Mouse (Mus musculus): ENCODE measurements around the gene Cplx1. TPM values are rescaled to one million over a fixed set of nuclear protein-coding genes. Genes with fewer than 3 reads are reported as not detected.

Gene Cplx1
- polyA plus RNA-seq, 1 experiment from 2014 or later = 5.3 TPM

DNA sequence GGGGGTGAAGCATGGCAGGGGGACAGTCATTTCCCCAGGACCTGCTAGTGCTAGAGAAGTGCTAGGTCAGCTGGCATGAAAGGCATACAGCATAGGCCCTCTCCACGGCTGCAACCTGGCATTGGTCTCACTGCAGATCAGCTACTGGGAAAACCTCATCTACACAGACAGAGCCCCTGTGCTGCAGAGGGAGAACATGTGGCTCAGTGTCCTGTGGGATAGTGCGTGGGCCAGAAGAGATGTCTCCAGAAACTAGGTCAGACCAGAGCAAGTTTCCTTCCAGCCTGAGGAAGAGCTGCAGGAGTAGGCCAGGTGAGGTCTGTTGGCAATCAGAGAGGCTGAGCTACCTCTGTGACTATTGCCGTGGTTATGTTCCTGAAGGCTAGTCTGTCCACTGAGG, 27.9 kb downstream of the Cplx1 start:
- no peak for DNase-seq (ENCODE audit: low spot score)
- H3K4me3 ChIP-seq (ENCODE audit: low read depth, low read length) = no peak overlapping the region
- no peak overlapping the region for H3K4me2 ChIP-seq (ENCODE audit: low read depth, low read length, severe bottlenecking)
- H3K9ac ChIP-seq (ENCODE audit: low read length) = no peak overlapping the region
- WGBS = 85% methylated on average over 3 of the region's 3 CpGs
- no peaks in the 10 kb centered on the region for H3K9me3 ChIP-seq (ENCODE audit: control insufficient read depth, low read length)
- no peak for ATAC-seq (replicated peaks; ENCODE audit: low FRiP score)
- no peaks in the 10 kb centered on the region for H3K36me3 ChIP-seq (ENCODE audit: control insufficient read depth, insufficient read depth, low read length)
- H3K27ac ChIP-seq (ENCODE audit: low read depth, low read length) = no peak overlapping the region
- no peaks in the 10 kb centered on the region for H3K4me1 ChIP-seq (replicated peaks; ENCODE audit: control insufficient read depth, insufficient read depth, low read length)
- H3K27me3 ChIP-seq (ENCODE audit: control insufficient read depth, insufficient read depth, low read length) = no peaks in the 10 kb centered on the region

DNA sequence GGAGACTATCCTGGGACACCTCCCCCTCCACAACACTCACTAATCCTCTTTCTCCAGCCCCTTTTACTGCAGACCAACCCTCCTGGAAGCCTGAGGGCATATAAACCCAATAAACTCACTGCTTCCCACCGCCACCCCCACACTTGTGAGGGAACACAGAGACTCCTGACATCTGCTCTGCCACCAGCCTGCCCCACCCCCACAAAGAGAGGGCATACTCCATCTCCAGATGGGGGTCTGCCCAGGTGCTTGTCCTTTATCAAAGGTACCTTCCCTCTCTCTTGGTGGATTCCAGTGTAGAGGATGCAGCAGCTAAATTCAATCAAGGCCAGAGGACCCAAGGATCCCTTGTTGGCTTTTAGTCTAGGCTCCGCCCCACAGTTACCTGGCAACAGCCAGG, 28.8 kb downstream of the Cplx1 start:
- DNase-seq (ENCODE audit: low spot score) (no peak), ATAC-seq (replicated peaks; ENCODE audit: low FRiP score) (no peak)
- no peaks in the 10 kb centered on the region for H3K9me3 ChIP-seq (ENCODE audit: control insufficient read depth, low read length)
- no peak overlapping the region for H3K4me3 ChIP-seq (ENCODE audit: low read depth, low read length)
- H3K4me2 ChIP-seq (ENCODE audit: low read depth, low read length, severe bottlenecking) = no peak overlapping the region
- no peaks in the 10 kb centered on the region for H3K36me3 ChIP-seq (ENCODE audit: control insufficient read depth, insufficient read depth, low read length)
- 60% methylated on average over 2 of the region's 2 CpGs for WGBS
- no peak overlapping the region for H3K9ac ChIP-seq (ENCODE audit: low read length)
- no peaks in the 10 kb centered on the region for H3K4me1 ChIP-seq (replicated peaks; ENCODE audit: control insufficient read depth, insufficient read depth, low read length)
- H3K27me3 ChIP-seq (ENCODE audit: control insufficient read depth, insufficient read depth, low read length) = no peaks in the 10 kb centered on the region
- H3K27ac ChIP-seq (ENCODE audit: low read depth, low read length) = no peak overlapping the region

DNA sequence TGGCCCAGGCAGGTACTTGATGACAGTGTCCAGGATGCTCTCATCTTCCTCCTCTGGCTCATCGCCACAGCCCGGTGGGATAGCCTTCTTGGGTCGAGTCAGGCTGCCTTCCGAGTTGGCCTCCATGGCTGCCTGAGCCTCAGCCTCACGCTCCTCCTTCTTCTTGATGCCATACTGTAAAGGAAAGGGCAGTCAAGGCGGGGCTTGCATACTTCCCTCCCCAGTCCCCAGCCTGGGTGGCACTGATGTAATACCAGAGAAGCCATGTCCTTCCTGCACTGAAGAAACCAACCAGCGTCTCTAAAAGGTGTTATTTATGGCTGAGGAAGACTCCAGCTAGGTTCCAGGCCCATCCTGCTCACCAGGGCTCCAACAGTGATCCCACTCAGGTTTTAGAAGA, 29.7 kb downstream of the Cplx1 start:
- ATAC-seq (replicated peaks; ENCODE audit: low FRiP score) = no peak
- Histone ChIP-seq H3K36me3 (ENCODE audit: control insufficient read depth, insufficient read depth, low read length) (no peaks in the 10 kb centered on the region), H3K4me2 (ENCODE audit: low read depth, low read length, severe bottlenecking) (no peak overlapping the region), H3K4me1 (replicated peaks; ENCODE audit: control insufficient read depth, insufficient read depth, low read length) (no peaks in the 10 kb centered on the region), H3K9me3 (ENCODE audit: control insufficient read depth, low read length) (no peaks in the 10 kb centered on the region), H3K4me3 (ENCODE audit: low read depth, low read length) (no peak overlapping the region), H3K27me3 (ENCODE audit: control insufficient read depth, insufficient read depth, low read length) (no peaks in the 10 kb centered on the region), H3K27ac (ENCODE audit: low read depth, low read length) (no peak overlapping the region), H3K9ac (ENCODE audit: low read length) (no peak overlapping the region)
- DNase-seq (ENCODE audit: low spot score) = no peak
- 79% methylated on average over 7 of the region's 7 CpGs for WGBS

DNA sequence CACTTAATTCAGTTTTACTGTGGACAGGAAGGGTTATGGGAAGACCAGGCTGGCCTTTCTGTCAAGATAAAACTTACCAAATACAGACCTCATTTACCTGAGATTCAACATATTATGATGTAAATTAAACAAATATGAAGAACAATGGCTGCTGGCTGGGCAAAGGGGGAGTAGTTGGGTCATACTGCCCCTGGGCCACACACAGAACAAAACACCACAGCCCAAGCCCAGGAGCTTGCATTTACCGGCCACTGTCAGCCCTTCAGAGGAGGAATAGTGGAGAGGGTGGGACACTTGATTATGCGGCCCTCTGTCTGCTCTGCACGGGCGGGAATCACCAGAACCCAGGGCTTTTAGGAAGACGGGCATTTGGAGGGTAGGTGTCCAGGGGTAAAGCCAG, 30.9 kb downstream of the Cplx1 start:
- no peak overlapping the region for H3K4me2 ChIP-seq (ENCODE audit: low read depth, low read length, severe bottlenecking)
- no peak overlapping the region for H3K27ac ChIP-seq (ENCODE audit: low read depth, low read length)
- no peak for DNase-seq (ENCODE audit: low spot score)
- H3K36me3 ChIP-seq (ENCODE audit: control insufficient read depth, insufficient read depth, low read length) = no peaks in the 10 kb centered on the region
- 67% methylated on average over 5 of the region's 5 CpGs for WGBS
- no peak for ATAC-seq (replicated peaks; ENCODE audit: low FRiP score)
- no peaks in the 10 kb centered on the region for H3K4me1 ChIP-seq (replicated peaks; ENCODE audit: control insufficient read depth, insufficient read depth, low read length)
- H3K27me3 ChIP-seq (ENCODE audit: control insufficient read depth, insufficient read depth, low read length) = no peaks in the 10 kb centered on the region
- H3K9me3 ChIP-seq (ENCODE audit: control insufficient read depth, low read length) = no peaks in the 10 kb centered on the region
- no peak overlapping the region for H3K9ac ChIP-seq (ENCODE audit: low read length)
- H3K4me3 ChIP-seq (ENCODE audit: low read depth, low read length) = no peak overlapping the region

DNA sequence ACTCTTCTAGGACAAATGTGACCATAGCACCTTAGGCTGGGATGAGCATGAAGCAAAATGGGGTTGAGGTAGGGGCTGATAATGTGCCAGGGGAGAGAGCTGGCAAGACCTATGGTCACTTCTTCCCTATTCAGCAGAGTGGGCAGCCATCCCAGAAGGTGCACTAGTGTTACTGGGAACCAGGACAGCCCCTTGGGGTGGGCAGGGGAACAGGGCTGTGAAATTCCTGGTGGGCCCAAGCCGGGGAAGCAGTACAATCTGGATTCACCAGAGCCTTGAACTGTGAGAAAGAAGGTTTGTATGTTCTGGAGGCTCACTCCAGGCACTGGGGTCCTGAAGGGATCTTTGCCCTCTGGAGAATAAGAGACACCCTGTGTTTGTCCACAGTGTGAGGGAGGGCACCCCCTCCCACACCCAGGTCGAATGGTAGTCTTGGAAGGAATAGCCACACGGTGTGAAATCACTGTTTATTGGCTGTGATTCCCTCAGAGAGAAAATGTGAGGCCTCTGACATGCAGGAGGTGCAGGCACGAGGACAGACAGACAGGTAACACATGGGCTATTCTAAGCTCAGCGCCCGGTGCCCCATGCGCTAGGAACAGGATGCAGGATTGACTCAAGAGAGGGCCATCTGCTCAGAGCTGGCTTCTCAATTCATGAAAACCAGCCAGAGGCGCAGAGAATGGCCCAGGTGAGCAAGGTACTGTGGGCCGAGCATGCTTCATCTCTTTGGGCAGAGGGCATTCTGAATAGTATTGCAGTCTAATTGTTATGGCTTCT, 31.5 kb downstream of the Cplx1 start:
- no peak overlapping the region for H3K27ac ChIP-seq (ENCODE audit: low read depth, low read length)
- DNase-seq (ENCODE audit: low spot score) = no peak
- no peak overlapping the region for H3K4me2 ChIP-seq (ENCODE audit: low read depth, low read length, severe bottlenecking)
- no peaks in the 10 kb centered on the region for H3K27me3 ChIP-seq (ENCODE audit: control insufficient read depth, insufficient read depth, low read length)
- H3K4me3 ChIP-seq (ENCODE audit: low read depth, low read length) = no peak overlapping the region
- no peaks in the 10 kb centered on the region for H3K9me3 ChIP-seq (ENCODE audit: control insufficient read depth, low read length)
- no peak for ATAC-seq (replicated peaks; ENCODE audit: low FRiP score)
- no peaks in the 10 kb centered on the region for H3K4me1 ChIP-seq (replicated peaks; ENCODE audit: control insufficient read depth, insufficient read depth, low read length)
- H3K36me3 ChIP-seq (ENCODE audit: control insufficient read depth, insufficient read depth, low read length) = no peaks in the 10 kb centered on the region
- WGBS = 86% methylated on average over 9 of the region's 9 CpGs
- no peak overlapping the region for H3K9ac ChIP-seq (ENCODE audit: low read length)

DNA sequence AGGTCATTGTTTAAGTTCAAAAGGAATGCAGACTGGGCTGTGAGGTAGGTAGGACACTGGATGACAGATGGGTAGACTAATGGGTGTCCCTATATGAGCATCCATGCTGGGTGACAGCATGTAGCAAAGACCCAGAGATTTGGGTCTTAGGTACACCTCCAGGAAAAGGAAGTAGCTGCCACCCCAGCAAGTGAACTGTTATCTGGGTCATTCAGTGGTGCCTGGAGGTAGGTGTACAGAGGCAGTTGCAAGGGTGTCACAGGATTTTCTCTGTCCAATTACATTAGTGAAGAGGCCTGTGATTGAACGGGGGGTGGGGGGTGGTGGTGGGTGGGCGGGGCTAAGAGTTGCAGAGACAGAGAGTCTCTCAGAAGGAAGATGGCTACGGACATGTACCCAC, 33.2 kb downstream of the Cplx1 start:
- Histone ChIP-seq H3K4me1 (replicated peaks; ENCODE audit: control insufficient read depth, insufficient read depth, low read length) (no peaks in the 10 kb centered on the region), H3K27ac (ENCODE audit: low read depth, low read length) (no peak overlapping the region), H3K36me3 (ENCODE audit: control insufficient read depth, insufficient read depth, low read length) (no peaks in the 10 kb centered on the region), H3K9me3 (ENCODE audit: control insufficient read depth, low read length) (no peaks in the 10 kb centered on the region), H3K27me3 (ENCODE audit: control insufficient read depth, insufficient read depth, low read length) (no peaks in the 10 kb centered on the region), H3K9ac (ENCODE audit: low read length) (no peak overlapping the region), H3K4me3 (ENCODE audit: low read depth, low read length) (no peak overlapping the region), H3K4me2 (ENCODE audit: low read depth, low read length, severe bottlenecking) (no peak overlapping the region)
- WGBS = 88% methylated on average over 3 of the region's 3 CpGs
- ATAC-seq (replicated peaks; ENCODE audit: low FRiP score) = no peak
- DNase-seq (ENCODE audit: low spot score) = no peak

DNA sequence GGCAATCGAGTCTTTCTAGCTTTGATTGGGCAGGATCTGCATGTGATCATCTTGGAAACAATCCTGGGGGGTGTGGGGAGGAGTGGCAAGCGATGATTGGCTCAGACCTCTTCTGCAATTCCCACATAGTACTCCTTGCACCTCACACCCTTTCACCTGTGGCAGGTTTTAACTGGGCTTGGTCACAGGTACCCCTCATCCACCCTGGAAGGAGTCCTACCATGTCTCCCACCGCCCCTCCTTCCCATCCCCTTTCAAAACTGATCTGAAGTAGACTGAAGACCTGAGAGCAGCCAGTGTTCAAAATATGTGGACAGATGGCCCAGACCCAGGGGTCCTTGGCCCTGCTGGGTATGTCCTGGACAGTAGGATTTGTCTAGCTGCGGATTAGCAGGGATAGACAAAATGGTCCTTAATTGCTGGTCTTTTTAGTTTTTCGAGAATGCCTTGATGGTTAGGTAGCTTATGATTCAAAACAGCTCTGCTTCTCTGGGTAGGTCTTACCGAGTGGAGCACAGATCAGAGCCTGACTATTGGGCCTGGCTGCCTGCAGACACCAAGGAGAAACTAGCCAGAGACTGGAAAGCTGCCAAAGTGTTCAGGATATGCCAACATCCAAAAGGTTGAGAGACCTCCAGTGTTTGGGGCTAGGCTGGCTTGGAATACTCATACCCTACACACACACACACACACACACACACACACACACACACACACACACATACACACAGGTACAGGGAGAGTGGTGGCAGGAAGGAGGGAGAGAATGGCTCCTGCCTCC, 34.1 kb downstream of the Cplx1 start:
- ATAC-seq (replicated peaks; ENCODE audit: low FRiP score) = no peak

DNA sequence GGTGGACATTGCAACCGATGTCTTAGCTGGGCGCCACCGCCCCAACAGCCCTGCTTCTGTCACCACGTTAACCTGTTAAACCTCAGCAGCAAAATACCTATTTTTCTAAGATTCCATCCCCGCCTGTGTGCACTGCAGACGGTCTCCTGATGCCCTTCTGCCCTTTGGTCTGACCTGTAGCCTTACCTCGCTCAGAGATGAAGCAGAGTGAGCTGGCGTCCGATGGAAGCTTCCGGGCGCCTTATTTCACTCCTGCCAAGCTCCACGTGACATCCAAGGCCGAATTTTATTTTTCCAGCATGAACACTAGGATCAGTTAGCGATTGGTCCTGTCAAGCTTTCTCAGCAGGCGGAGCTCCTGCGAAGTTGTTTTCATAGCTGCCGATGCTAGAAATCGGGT, 47.5 kb downstream of the Cplx1 start:
- H3K4me3 ChIP-seq (ENCODE audit: low read depth, low read length) = no peak overlapping the region
- ATAC-seq (replicated peaks; ENCODE audit: low FRiP score) (no peak), DNase-seq (ENCODE audit: low spot score) (no peak)
- no peaks in the 10 kb centered on the region for H3K4me1 ChIP-seq (replicated peaks; ENCODE audit: control insufficient read depth, insufficient read depth, low read length)
- H3K27me3 ChIP-seq (ENCODE audit: control insufficient read depth, insufficient read depth, low read length) = no peaks in the 10 kb centered on the region
- WGBS = 93% methylated on average over 18 of the region's 18 CpGs
- no peak overlapping the region for H3K4me2 ChIP-seq (ENCODE audit: low read depth, low read length, severe bottlenecking)
- H3K27ac ChIP-seq (ENCODE audit: low read depth, low read length) = no peak overlapping the region
- no peak overlapping the region for H3K9ac ChIP-seq (ENCODE audit: low read length)
- H3K36me3 ChIP-seq (ENCODE audit: control insufficient read depth, insufficient read depth, low read length) = peaks cover 12% of the 10 kb centered on the region; the same call in 1 of the 2 replicates
- H3K9me3 ChIP-seq (ENCODE audit: control insufficient read depth, low read length) = no peaks in the 10 kb centered on the region

More for the DNA sequence above, 34.1 kb downstream of the Cplx1 start:
- Histone ChIP-seq H3K27ac (ENCODE audit: low read depth, low read length) (no peak overlapping the region), H3K27me3 (ENCODE audit: control insufficient read depth, insufficient read depth, low read length) (no peaks in the 10 kb centered on the region), H3K9me3 (ENCODE audit: control insufficient read depth, low read length) (no peaks in the 10 kb centered on the region), H3K4me2 (ENCODE audit: low read depth, low read length, severe bottlenecking) (no peak overlapping the region), H3K9ac (ENCODE audit: low read length) (no peak overlapping the region), H3K4me1 (replicated peaks; ENCODE audit: control insufficient read depth, insufficient read depth, low read length) (no peaks in the 10 kb centered on the region), H3K4me3 (ENCODE audit: low read depth, low read length) (no peak overlapping the region), H3K36me3 (ENCODE audit: control insufficient read depth, insufficient read depth, low read length) (no peaks in the 10 kb centered on the region)
- WGBS = 72% methylated on average over 6 of the region's 6 CpGs
- DNase-seq (ENCODE audit: low spot score) = no peak

Measured in forebrain, embryonic 11.5 days (tissue).